Mouse (Mus musculus) left cerebral cortex, adult 11 months (tissue): ENCODE measurements around the gene Mov10.
"Not testable (repeated sequence)": the region's sequence is repeated elsewhere in the genome, so short reads cannot be mapped to it uniquely, and the experiment has no call there.

Experiments used
- DNase-seq: peaks from one replicate; pipeline ENCODE4 v3.0.0; 2022; ENCODE audit warnings: low spot score

Gene Mov10

GRCm38 (mm10) chr3:104780561-104781420 lies 37.6 kb downstream of the Mov10 start, which contains the start of gene Ppm1j:
TSS of gene Ppm1j (plus strand) at chr3:104781056.
- no peak for DNase-seq

- DNase-seq, result no peak
Measured at GRCm38 (mm10) chr3:104779949-104780348, 38.4 kb downstream of the Mov10 start.

GRCm38 (mm10) chr3:104777342-104777741 lies 41.0 kb downstream of the Mov10 start:
- no peak for DNase-seq

- DNase-seq, result no peak
Measured at GRCm38 (mm10) chr3:104773301-104773700, 45.1 kb downstream of the Mov10 start.

- no peak for DNase-seq
Measured at GRCm38 (mm10) chr3:104771460-104771859, 46.9 kb downstream of the Mov10 start.

- DNase-seq, result no peak
Measured at GRCm38 (mm10) chr3:104770918-104771317, 47.4 kb downstream of the Mov10 start.

GRCm38 (mm10) chr3:104770035-104770434 lies 48.3 kb downstream of the Mov10 start:
- no peak for DNase-seq

GRCm38 (mm10) chr3:104769135-104769534 lies 49.2 kb downstream of the Mov10 start:
- no peak for DNase-seq

- DNase-seq, result no peak
Measured at GRCm38 (mm10) chr3:104767716-104768115, 50.6 kb downstream of the Mov10 start.

GRCm38 (mm10) chr3:104767141-104767540 lies 51.2 kb downstream of the Mov10 start:
- DNase-seq, result no peak

- DNase-seq, result no peak
Measured at GRCm38 (mm10) chr3:104765021-104765420, 53.3 kb downstream of the Mov10 start.

GRCm38 (mm10) chr3:104762103-104762863 lies 56.1 kb downstream of the Mov10 start:
- DNase-seq, result not testable (repeated sequence)

GRCm38 (mm10) chr3:104758869-104759268 lies 59.5 kb downstream of the Mov10 start:
- no peak for DNase-seq

- no peak for DNase-seq
Measured at GRCm38 (mm10) chr3:104758406-104758805, 60.0 kb downstream of the Mov10 start.

- DNase-seq, result not testable (repeated sequence)
Measured at GRCm38 (mm10) chr3:104752845-104753244, 65.5 kb downstream of the Mov10 start.
